Mouse (Mus musculus) G1E (cell line): ENCODE measurements around the gene Dmac2. TPM values are rescaled to one million over a fixed set of nuclear protein-coding genes. Genes with fewer than 3 reads are reported as not detected.

ENCODE experiments used
- ATAC-seq: 2 replicates; pipeline ENCODE4 v1.8.0; 2016; ENCODE audit warnings: mild to moderate bottlenecking; ENCODE audit not compliant: insufficient number of reproducible peaks, poor library complexity, low FRiP score, severe bottlenecking; ENCODE audit errors: extremely low read depth
- DNase-seq: peaks from one replicate; pipeline ENCODE4 v3.0.0; 2012; ENCODE audit warnings: low spot score
- H3K27me3 ChIP-seq: 2 replicates; pipeline ENCODE4 v1.6.1; 2012; ENCODE audit warnings: mild to moderate bottlenecking, low read length, inconsistent platforms; ENCODE audit not compliant: insufficient read depth
- H3K36me3 ChIP-seq: replicated peaks from 2 replicates; pipeline ENCODE3; 2012; ENCODE audit warnings: mild to moderate bottlenecking, inconsistent platforms
- H3K4me1 ChIP-seq: 2 replicates; pipeline ENCODE4 v1.6.1; 2012; ENCODE audit warnings: low read depth, low read length, inconsistent platforms, mixed read lengths; ENCODE audit not compliant: insufficient read depth
- H3K4me3 ChIP-seq: 2 replicates; pipeline ENCODE4 v1.5.1; 2012; ENCODE audit warnings: low read depth, mild to moderate bottlenecking, inconsistent platforms, low read length, moderate library complexity, mixed read lengths
- H3K9me3 ChIP-seq: replicated peaks from 2 replicates; pipeline ENCODE4 v1.6.1; 2012; ENCODE audit warnings: inconsistent platforms
- CTCF ChIP-seq: IDR thresholded peaks from 2 replicates; pipeline ENCODE4 v1.5.1; 2012; ENCODE audit warnings: low read depth, low read length, inconsistent platforms, mixed read lengths
- GATA1 ChIP-seq: IDR thresholded peaks from 2 replicates; pipeline ENCODE4 v1.6.1; 2012; ENCODE audit warnings: borderline replicate concordance, low read length, inconsistent platforms, mixed read lengths
- GATA2 ChIP-seq: IDR thresholded peaks from 2 replicates; pipeline ENCODE4 v1.6.1; 2012; ENCODE audit warnings: low read depth, low read length, inconsistent platforms, borderline replicate concordance
- POLR2AphosphoS5 ChIP-seq: IDR thresholded peaks from 2 replicates; pipeline ENCODE4 v1.6.1; 2012; ENCODE audit warnings: low read depth, low read length, inconsistent platforms; ENCODE audit not compliant: insufficient replicate concordance
- TAL1 ChIP-seq: conservative IDR thresholded peaks from 2 replicates; pipeline ENCODE4 v1.6.1; 2012; ENCODE audit warnings: low read depth, low read length, inconsistent platforms, mixed read lengths
- polyA plus RNA-seq: library from polyadenylated mRNA; stranded (reverse); fragments of >175 nt; gene quantifications from 2 replicates; pipeline ENCODE4 v1.2.3, GENCODE M21; 2012
- total RNA-seq, 2 experiments: library from RNA; stranded (forward) in 1 of 2; stranded (reverse) in 1 of 2; fragments of 200-1000 nt in 1 of 2; fragments of >200 nt in 1 of 2; fragmentation: Nextera tagmentation in 1 of 2; gene quantifications; 2 replicates each; pipeline ENCODE4 v1.2.3; 2014 to 2017

The Dmac2 gene
- total and polyA plus RNA-seq, 3 experiments = 17.8 to 34.2 (median 21.3) TPM

GRCm38 (mm10) chr7:25614831-25615705, 4.1 kb upstream of the Dmac2 start:
- TF ChIP-seq POLR2AphosphoS5 (no peak), CTCF (no peak), GATA1 (no peak)
- ATAC-seq (no peak), DNase-seq (no peak)
- H3K9me3 ChIP-seq = no peaks in the 10 kb centered on the region
- H3K27me3 ChIP-seq = peaks cover 31% of the 10 kb centered on the region
- H3K4me1 ChIP-seq = peaks cover 10% of the 10 kb centered on the region
- peaks cover under 1% of the 10 kb centered on the region for H3K36me3 ChIP-seq
- no peak overlapping the region for H3K4me3 ChIP-seq

DNA sequence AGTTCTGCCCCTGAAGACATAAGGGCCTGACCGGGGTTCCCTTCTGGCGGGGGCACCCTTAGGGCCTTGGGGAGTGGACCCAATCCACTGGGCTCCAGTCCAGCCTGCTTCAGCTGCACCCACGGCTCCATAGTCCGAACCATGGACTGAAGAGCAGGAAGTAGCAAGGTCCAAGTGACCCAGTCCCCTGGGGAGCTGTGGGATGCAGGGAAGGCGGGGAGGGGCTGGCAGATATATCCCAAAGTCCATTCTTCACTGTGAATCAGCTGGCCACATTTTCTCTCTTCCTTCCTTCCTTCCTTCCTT, 3.6 kb upstream of the Dmac2 start, which contains the start of gene Erich4:
Erich4 (minus strand) TSS at position 187 of the 306 bp plus-strand sequence.
- Histone ChIP-seq H3K36me3 (peaks cover 6% of the 10 kb centered on the region), H3K4me1 (peaks cover 14% of the 10 kb centered on the region), H3K4me3 (no peak within 1 kb of the TSS), H3K27me3 (peaks cover 31% of the 10 kb centered on the region), H3K9me3 (no peaks in the 10 kb centered on the region)
- DNase-seq (no peak), ATAC-seq (no peak)
- TF ChIP-seq TAL1 (no peak), GATA2 (no peak), CTCF (no peak), POLR2AphosphoS5 (no peak), GATA1 (no peak)

GRCm38 (mm10) chr7:25617376-25618160, 1.6 kb upstream of the Dmac2 start:
- Histone ChIP-seq H3K36me3 (peaks cover 25% of the 10 kb centered on the region), H3K4me1 (peaks cover 15% of the 10 kb centered on the region), H3K4me3 (no peak overlapping the region), H3K27me3 (peaks cover 29% of the 10 kb centered on the region), H3K9me3 (no peaks in the 10 kb centered on the region)
- ATAC-seq (no peak), DNase-seq (no peak)
- no peak for TF ChIP-seq GATA2
- TF ChIP-seq TAL1 = no peak
- TF ChIP-seq POLR2AphosphoS5 = no peak

GRCm38 (mm10) chr7:25619722-25619991, 443 bp downstream of the Dmac2 start:
- no peak for DNase-seq

DNA sequence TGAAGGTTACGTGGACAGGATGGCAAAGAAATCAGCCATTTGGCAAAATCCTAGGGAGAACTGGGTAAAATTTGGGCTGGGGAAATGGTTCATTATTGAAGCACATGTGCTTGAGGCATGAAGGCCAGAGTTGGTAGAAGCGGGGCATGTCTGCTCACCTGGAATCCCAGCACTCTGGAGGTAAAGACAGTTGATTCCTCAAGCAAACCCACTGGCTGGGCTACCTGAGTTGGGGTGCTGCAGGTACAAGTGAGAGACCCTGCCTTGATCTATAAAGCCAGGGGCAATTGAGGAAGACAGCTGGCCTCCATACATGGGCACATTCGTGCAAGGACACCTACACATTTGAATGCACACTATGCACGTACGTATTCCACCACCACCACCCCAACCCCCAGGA, 887 bp downstream of the Dmac2 start:
- H3K4me1 ChIP-seq = peaks cover 26% of the 10 kb centered on the region
- no peak for ATAC-seq
- H3K27me3 ChIP-seq = peaks cover 19% of the 10 kb centered on the region
- peak overlapping the region; percentile 82 for H3K4me3 ChIP-seq
- H3K36me3 ChIP-seq = peaks cover 50% of the 10 kb centered on the region
- DNase-seq = no peak
- no peaks in the 10 kb centered on the region for H3K9me3 ChIP-seq
- TF ChIP-seq GATA1 (no peak), TAL1 (no peak), POLR2AphosphoS5 (no peak), CTCF (no peak), GATA2 (no peak)

More at GRCm38 (mm10) chr7:25619722-25619991, 443 bp downstream of the Dmac2 start:
- H3K4me1 ChIP-seq = peaks cover 23% of the 10 kb centered on the region
- H3K36me3 ChIP-seq = peaks cover 46% of the 10 kb centered on the region
- H3K4me3 ChIP-seq = peak overlapping the region; percentile 82
- peaks cover 23% of the 10 kb centered on the region for H3K27me3 ChIP-seq
- no peak for ATAC-seq
- H3K9me3 ChIP-seq = no peaks in the 10 kb centered on the region
- TF ChIP-seq GATA2 (no peak), GATA1 (no peak), POLR2AphosphoS5 (no peak), TAL1 (no peak), CTCF (no peak)

DNA sequence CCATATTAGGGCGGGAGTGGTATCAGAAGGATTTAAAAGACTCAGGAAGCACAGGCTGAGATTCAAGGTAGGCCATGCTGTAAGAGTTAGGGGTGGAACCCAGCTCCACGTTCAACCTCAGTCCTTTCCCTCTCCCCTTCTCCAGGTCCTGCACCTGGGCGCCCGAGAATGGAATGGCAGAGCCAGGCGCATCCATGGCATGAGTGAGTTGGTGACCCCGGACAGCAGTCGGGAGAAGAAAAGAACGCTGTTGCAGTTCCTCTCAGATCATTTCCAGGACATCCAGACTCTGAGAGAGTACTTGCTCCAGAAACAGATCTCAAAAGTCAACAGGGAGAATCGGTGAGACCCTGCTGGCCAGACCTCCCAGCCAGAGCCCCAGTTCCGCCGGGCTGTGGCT, 1.5 kb downstream of the Dmac2 start:
- TF ChIP-seq GATA1 = no peak
- no peak for TF ChIP-seq POLR2AphosphoS5
- TF ChIP-seq CTCF = no peak
- TF ChIP-seq GATA2 = no peak
- no peak for TF ChIP-seq TAL1
- peaks cover 57% of the 10 kb centered on the region for H3K36me3 ChIP-seq

More for the DNA sequence above, 1.5 kb downstream of the Dmac2 start:
- no peak for DNase-seq
- no peak for ATAC-seq
- Histone ChIP-seq H3K27me3 (peaks cover 12% of the 10 kb centered on the region), H3K9me3 (no peaks in the 10 kb centered on the region), H3K4me1 (peaks cover 29% of the 10 kb centered on the region), H3K4me3 (no peak overlapping the region)
